Mouse (Mus musculus) brain, adult 10 weeks (tissue): Measurements from ENCODE around the gene Eva1a. TPM values are rescaled to one million over a fixed set of nuclear protein-coding genes. Genes with fewer than 3 reads are reported as not detected.

ENCODE experiments used
- polyA plus RNA-seq: library from polyadenylated mRNA; stranded (reverse); fragments of 350-450 nt; fragmentation: Illumina TruSeq; extraction: RNeasy Lipid Tissue Mini Kit (QIAGEN cat#74804); gene quantifications from one replicate; pipeline ENCODE4 v1.2.3, GENCODE M21; 2015; ENCODE audit warnings: low read depth, low replicate concordance

Eva1a gene
- polyA plus RNA-seq: 14.5 TPM

DNA sequence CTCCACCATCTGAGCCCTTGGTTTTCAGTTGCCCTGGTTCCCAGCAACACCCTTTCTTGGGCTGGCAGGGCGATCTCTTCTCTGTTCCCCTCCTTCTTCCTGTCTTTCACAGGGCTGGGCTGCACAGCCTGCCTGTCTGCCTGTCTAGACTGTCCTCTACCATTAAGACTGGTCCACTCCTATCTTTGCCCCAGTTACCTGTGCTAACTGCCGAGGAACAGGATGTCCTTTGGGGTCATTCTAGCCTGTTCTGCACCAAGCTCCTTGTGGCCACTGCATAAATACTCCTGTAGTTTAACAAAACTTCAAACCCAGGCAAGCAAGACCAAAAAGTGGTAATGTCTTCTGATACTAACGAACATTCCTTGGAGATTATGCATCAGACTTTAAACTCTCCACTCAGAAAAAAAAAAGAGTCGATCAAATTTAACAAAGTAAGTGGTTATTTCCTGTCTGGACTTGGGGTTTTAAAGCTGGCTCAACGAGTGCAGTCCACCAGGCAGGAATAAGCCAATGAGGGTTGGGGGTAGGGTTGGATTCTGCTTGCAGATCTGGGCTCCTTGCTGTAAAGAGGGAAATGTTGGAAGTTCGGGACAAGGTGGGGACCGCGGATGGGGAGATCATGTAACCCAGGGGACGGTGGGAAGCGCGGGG lies at the start of gene Eva1a:
TSS of gene Eva1a (plus strand) at position 210 of the 654 bp plus-strand sequence.

Other genes starting within 250 kb of the Eva1a start
- gene Gcfc2, start 117.4 kb upstream of the Eva1a start, polyA plus RNA-seq: 7.5 TPM
- gene Mrpl19, start 75.1 kb upstream of the Eva1a start, polyA plus RNA-seq: 43.3 TPM